Mouse (Mus musculus): ENCODE measurements around the gene Samd5. TPM values are rescaled to one million over a fixed set of nuclear protein-coding genes. Genes with fewer than 3 reads are reported as not detected.

Gene Samd5
- total RNA-seq, 1 experiment = 1.2 TPM

GRCm38 (mm10) chr10:9640678-9641077 is 34.3 kb downstream of the Samd5 start:
- H3K4me3 ChIP-seq (ENCODE audit: insufficient read depth in 1 of 2, low read depth in 1 of 2, low read length in 2 of 2, poor library complexity in 1 of 2, severe bottlenecking in 1 of 2) = no peak overlapping the region
- no peak overlapping the region for H3K27ac ChIP-seq (ENCODE audit: insufficient read depth, low read depth, low read length, poor library complexity, severe bottlenecking)
- no peaks in the 10 kb centered on the region for H3K36me3 ChIP-seq (ENCODE audit: control insufficient read depth, insufficient read depth, low read length, poor library complexity, severe bottlenecking)
- H3K9ac ChIP-seq (ENCODE audit: insufficient read depth, low read depth, low read length, poor library complexity, severe bottlenecking) = no peak overlapping the region
- no peak for DNase-seq (ENCODE audit: low read depth, low spot score)
- TF ChIP-seq ZNF384 (IDR thresholded peaks at IDR 0.05; ENCODE audit: low read depth, low read length) (no peak), ZC3H11A (IDR thresholded peaks at IDR 0.05; ENCODE audit: borderline replicate concordance, low read depth, low read length) (no peak), CHD2 (IDR thresholded peaks at IDR 0.05; ENCODE audit: low read depth, low read length) (no peak), MAFK (IDR thresholded peaks at IDR 0.05; ENCODE audit: insufficient read depth, low read depth, low read length) (no peak)
- in situ Hi-C loops (cut with MboI; ENCODE audit: low sequenced_read_pairs in 2 of 2, unreplicated experiment in 2 of 2) = no loop called here
- no peaks in the 10 kb centered on the region for H3K9me3 ChIP-seq (ENCODE audit: control insufficient read depth, insufficient read depth, low read depth, low read length)
- H3K4me1 ChIP-seq (ENCODE audit: control insufficient read depth in 2 of 2, insufficient read depth in 2 of 2, low read length in 2 of 2, poor library complexity in 1 of 2) = no peaks in the 10 kb centered on the region

GRCm38 (mm10) chr10:9640056-9640455 is 35.0 kb downstream of the Samd5 start:
- no peak overlapping the region for H3K9ac ChIP-seq (ENCODE audit: insufficient read depth, low read depth, low read length, poor library complexity, severe bottlenecking)
- H3K9me3 ChIP-seq (ENCODE audit: control insufficient read depth, insufficient read depth, low read depth, low read length) = no peaks in the 10 kb centered on the region
- H3K36me3 ChIP-seq (ENCODE audit: control insufficient read depth, insufficient read depth, low read length, poor library complexity, severe bottlenecking) = no peaks in the 10 kb centered on the region
- in situ Hi-C loops (cut with MboI; ENCODE audit: low sequenced_read_pairs in 2 of 2, unreplicated experiment in 2 of 2) = no loop called here
- TF ChIP-seq HCFC1 (IDR thresholded peaks at IDR 0.05; ENCODE audit: borderline replicate concordance, insufficient read depth, low read length) (no peak), ZNF384 (IDR thresholded peaks at IDR 0.05; ENCODE audit: low read depth, low read length) (no peak), MAFK (IDR thresholded peaks at IDR 0.05; ENCODE audit: insufficient read depth, low read depth, low read length) (no peak), ZC3H11A (IDR thresholded peaks at IDR 0.05; ENCODE audit: borderline replicate concordance, low read depth, low read length) (no peak)
- no peak overlapping the region for H3K27ac ChIP-seq (ENCODE audit: insufficient read depth, low read depth, low read length, poor library complexity, severe bottlenecking)
- no peak for DNase-seq (ENCODE audit: low read depth, low spot score)
- H3K4me1 ChIP-seq (ENCODE audit: control insufficient read depth in 2 of 2, insufficient read depth in 2 of 2, low read length in 2 of 2, poor library complexity in 1 of 2) = no peaks in the 10 kb centered on the region
- no peak overlapping the region for H3K4me3 ChIP-seq (ENCODE audit: insufficient read depth in 1 of 2, low read depth in 1 of 2, low read length in 2 of 2, poor library complexity in 1 of 2, severe bottlenecking in 1 of 2)

- in situ Hi-C loops (cut with MboI; ENCODE audit: low sequenced_read_pairs in 2 of 2, unreplicated experiment in 2 of 2) = no loop called here
- no peaks in the 10 kb centered on the region for H3K9me3 ChIP-seq (ENCODE audit: control insufficient read depth, insufficient read depth, low read depth, low read length)
- no peak for TF ChIP-seq MAFK (IDR thresholded peaks at IDR 0.05; ENCODE audit: insufficient read depth, low read depth, low read length)
- H3K9ac ChIP-seq (ENCODE audit: insufficient read depth, low read depth, low read length, poor library complexity, severe bottlenecking) = no peak overlapping the region
- no peak overlapping the region for H3K4me3 ChIP-seq (ENCODE audit: insufficient read depth in 1 of 2, low read depth in 1 of 2, low read length in 2 of 2, poor library complexity in 1 of 2, severe bottlenecking in 1 of 2)
- H3K27ac ChIP-seq (ENCODE audit: insufficient read depth, low read depth, low read length, poor library complexity, severe bottlenecking) = no peak overlapping the region
- DNase-seq (ENCODE audit: low read depth, low spot score) = peak; percentile 25
- H3K36me3 ChIP-seq (ENCODE audit: control insufficient read depth, insufficient read depth, low read length, poor library complexity, severe bottlenecking) = no peaks in the 10 kb centered on the region
- H3K4me1 ChIP-seq (ENCODE audit: control insufficient read depth in 2 of 2, insufficient read depth in 2 of 2, low read length in 2 of 2, poor library complexity in 1 of 2) = peaks cover 5 to 7% of the 10 kb centered on the region in 2 experiments; a peak in 2 of 4 replicates
Observed at GRCm38 (mm10) chr10:9625356-9625755, 49.7 kb downstream of the Samd5 start.

- no peak overlapping the region for H3K27ac ChIP-seq (ENCODE audit: insufficient read depth, low read depth, low read length, poor library complexity, severe bottlenecking)
- in situ Hi-C loops (cut with MboI; ENCODE audit: low sequenced_read_pairs in 2 of 2, unreplicated experiment in 2 of 2) = no loop called here
- no peaks in the 10 kb centered on the region for H3K9me3 ChIP-seq (ENCODE audit: control insufficient read depth, insufficient read depth, low read depth, low read length)
- TF ChIP-seq ZC3H11A (IDR thresholded peaks at IDR 0.05; ENCODE audit: borderline replicate concordance, low read depth, low read length) (no peak), HCFC1 (IDR thresholded peaks at IDR 0.05; ENCODE audit: borderline replicate concordance, insufficient read depth, low read length) (no peak), ZNF384 (IDR thresholded peaks at IDR 0.05; ENCODE audit: low read depth, low read length) (no peak), MAFK (IDR thresholded peaks at IDR 0.05; ENCODE audit: insufficient read depth, low read depth, low read length) (no peak), CHD2 (IDR thresholded peaks at IDR 0.05; ENCODE audit: low read depth, low read length) (no peak)
- H3K9ac ChIP-seq (ENCODE audit: insufficient read depth, low read depth, low read length, poor library complexity, severe bottlenecking) = no peak overlapping the region
- no peak for DNase-seq (ENCODE audit: low read depth, low spot score)
- H3K4me3 ChIP-seq (ENCODE audit: insufficient read depth in 1 of 2, low read depth in 1 of 2, low read length in 2 of 2, poor library complexity in 1 of 2, severe bottlenecking in 1 of 2) = no peak overlapping the region
- peaks cover 5 to 7% of the 10 kb centered on the region in 2 experiments; a peak in 2 of 4 replicates for H3K4me1 ChIP-seq (ENCODE audit: control insufficient read depth in 2 of 2, insufficient read depth in 2 of 2, low read length in 2 of 2, poor library complexity in 1 of 2)
- no peaks in the 10 kb centered on the region for H3K36me3 ChIP-seq (ENCODE audit: control insufficient read depth, insufficient read depth, low read length, poor library complexity, severe bottlenecking)
Observed at GRCm38 (mm10) chr10:9621926-9622688, 52.9 kb downstream of the Samd5 start.

- no peak overlapping the region for H3K27ac ChIP-seq (ENCODE audit: insufficient read depth, low read depth, low read length, poor library complexity, severe bottlenecking)
- no peak overlapping the region for H3K9ac ChIP-seq (ENCODE audit: insufficient read depth, low read depth, low read length, poor library complexity, severe bottlenecking)
- in situ Hi-C loops (cut with MboI; ENCODE audit: low sequenced_read_pairs in 2 of 2, unreplicated experiment in 2 of 2) = no loop called here
- H3K4me1 ChIP-seq (ENCODE audit: control insufficient read depth in 2 of 2, insufficient read depth in 2 of 2, low read length in 2 of 2, poor library complexity in 1 of 2) = peaks cover 5 to 8% of the 10 kb centered on the region in 2 experiments; a peak in 2 of 4 replicates
- no peak overlapping the region for H3K4me3 ChIP-seq (ENCODE audit: insufficient read depth in 1 of 2, low read depth in 1 of 2, low read length in 2 of 2, poor library complexity in 1 of 2, severe bottlenecking in 1 of 2)
- H3K36me3 ChIP-seq (ENCODE audit: control insufficient read depth, insufficient read depth, low read length, poor library complexity, severe bottlenecking) = no peaks in the 10 kb centered on the region
- TF ChIP-seq CHD2 (IDR thresholded peaks at IDR 0.05; ENCODE audit: low read depth, low read length) (no peak), ZNF384 (IDR thresholded peaks at IDR 0.05; ENCODE audit: low read depth, low read length) (no peak), MAFK (IDR thresholded peaks at IDR 0.05; ENCODE audit: insufficient read depth, low read depth, low read length) (no peak), ZC3H11A (IDR thresholded peaks at IDR 0.05; ENCODE audit: borderline replicate concordance, low read depth, low read length) (no peak), HCFC1 (IDR thresholded peaks at IDR 0.05; ENCODE audit: borderline replicate concordance, insufficient read depth, low read length) (no peak)
- H3K9me3 ChIP-seq (ENCODE audit: control insufficient read depth, insufficient read depth, low read depth, low read length) = no peaks in the 10 kb centered on the region
- DNase-seq (ENCODE audit: low read depth, low spot score) = peak; percentile 38
Observed at GRCm38 (mm10) chr10:9621055-9621454, 54.0 kb downstream of the Samd5 start.
